Mouse (Mus musculus) embryonic facial prominence, embryonic 11.5 days (tissue): ENCODE measurements around the gene Klhl7. TPM values are rescaled to one million over a fixed set of nuclear protein-coding genes. Genes with fewer than 3 reads are reported as not detected.

Source experiments
- ATAC-seq: fragments of 200-750 bp; cut with Nextera tagmentation; replicated peaks from 2 replicates; pipeline ENCODE4 v1.8.0; 2017; ENCODE audit warnings: low read depth; ENCODE audit not compliant: insufficient number of reproducible peaks, low FRiP score, low TSS enrichment
- DNase-seq: peaks from one replicate; pipeline ENCODE4 v3.0.0-alpha.2; 2015; ENCODE audit warnings: low spot score
- H3K27ac ChIP-seq: fragments of 300-500 bp; sonication (generic); replicated peaks from 2 replicates; pipeline ENCODE4 v1.5.1; 2014; ENCODE audit warnings: mild to moderate bottlenecking, low read depth, low read length, control low read depth
- H3K27me3 ChIP-seq: fragments of 300-500 bp; sonication (generic); 2 replicates; pipeline ENCODE4 v1.6.1; 2014; ENCODE audit warnings: mild to moderate bottlenecking, low read length, moderate library complexity, mixed read lengths; ENCODE audit not compliant: control insufficient read depth, insufficient read depth
- H3K36me3 ChIP-seq: fragments of 300-500 bp; sonication (generic); replicated peaks from 2 replicates; pipeline ENCODE4 v1.6.1; 2014; ENCODE audit warnings: low read depth, mild to moderate bottlenecking, low read length, moderate library complexity, mixed read lengths; ENCODE audit not compliant: control insufficient read depth, insufficient read depth
- H3K4me1 ChIP-seq: fragments of 300-500 bp; sonication (generic); 2 replicates; pipeline ENCODE4 v1.6.1; 2014; ENCODE audit warnings: low read length, mixed read lengths; ENCODE audit not compliant: control insufficient read depth, insufficient read depth
- H3K4me2 ChIP-seq: fragments of 300-500 bp; sonication (generic); 2 replicates; pipeline ENCODE4 v1.6.1; 2014; ENCODE audit warnings: low read depth, mild to moderate bottlenecking, control low read depth, low read length, moderate library complexity
- H3K4me3 ChIP-seq: fragments of 300-500 bp; sonication (generic); 2 replicates; pipeline ENCODE4 v1.5.1; 2014; ENCODE audit warnings: low read depth, low read length, control low read depth
- H3K9ac ChIP-seq: fragments of 300-500 bp; sonication (generic); replicated peaks from 2 replicates; pipeline ENCODE4 v1.6.1; 2014; ENCODE audit warnings: mild to moderate bottlenecking, control low read depth, low read length
- H3K9me3 ChIP-seq: fragments of 300-500 bp; sonication (generic); replicated peaks from 2 replicates; pipeline ENCODE4 v1.6.1; 2016; ENCODE audit warnings: mild to moderate bottlenecking, low read length, inconsistent platforms, mixed read lengths; ENCODE audit not compliant: control insufficient read depth
- WGBS: fragments of 180-500 bp; shearing (Covaris S2); extraction: QIAGEN DNeasy Blood & Tissue Kit; methylation state at CpG from one replicate; pipeline ENCODE4 v1.1.7; 2014; 5-methylcytosine and 5-hydroxymethylcytosine counted together
- polyA plus RNA-seq: library from polyadenylated mRNA; unstranded; fragments of >200 nt; fragmentation: Nextera tagmentation; extraction: Ambion mirVana; gene quantifications from 2 replicates; pipeline ENCODE4 v1.2.1, GENCODE M21; 2014

Gene Klhl7
- polyA plus RNA-seq, 1 experiment from 2014 or later, result 87.5 TPM

- H3K4me1 ChIP-seq, result no peaks in the 10 kb centered on the region
- no peaks in the 10 kb centered on the region for H3K9me3 ChIP-seq
- no peaks in the 10 kb centered on the region; the same call in 1 of the 2 replicates for H3K36me3 ChIP-seq
- WGBS, result 74% methylated on average over 2 of the region's 2 CpGs
- H3K9ac ChIP-seq, result no peak overlapping the region
- no peak overlapping the region for H3K4me2 ChIP-seq
- no peak overlapping the region for H3K4me3 ChIP-seq
- DNase-seq, result no peak
- no peak for ATAC-seq
- H3K27me3 ChIP-seq, result no peaks in the 10 kb centered on the region
- H3K27ac ChIP-seq, result no peak overlapping the region
These were observed 91.4 kb downstream of the Klhl7 start for GRCm38 (mm10) chr5:24191821-24192220.

- no peak overlapping the region for H3K4me3 ChIP-seq
- no peaks in the 10 kb centered on the region for H3K36me3 ChIP-seq
- H3K9ac ChIP-seq, result no peak overlapping the region
- no peak for ATAC-seq
- 76% methylated on average over 4 of the region's 4 CpGs for WGBS
- no peaks in the 10 kb centered on the region for H3K27me3 ChIP-seq
- H3K9me3 ChIP-seq, result no peaks in the 10 kb centered on the region
- H3K27ac ChIP-seq, result no peak overlapping the region
- no peaks in the 10 kb centered on the region for H3K4me1 ChIP-seq
- no peak overlapping the region for H3K4me2 ChIP-seq
- DNase-seq, result no peak
These were observed 100.6 kb downstream of the Klhl7 start for GRCm38 (mm10) chr5:24201006-24201405.

GRCm38 (mm10) chr5:24202492-24202891 is 102.1 kb downstream of the Klhl7 start:
- Histone ChIP-seq H3K27me3 (no peaks in the 10 kb centered on the region), H3K4me1 (no peaks in the 10 kb centered on the region), H3K9ac (no peak overlapping the region), H3K27ac (no peak overlapping the region), H3K4me3 (no peak overlapping the region), H3K9me3 (no peaks in the 10 kb centered on the region), H3K36me3 (no peaks in the 10 kb centered on the region), H3K4me2 (no peak overlapping the region)
- DNase-seq (no peak), ATAC-seq (no peak)
- 76% methylated on average over 5 of the region's 5 CpGs for WGBS

GRCm38 (mm10) chr5:24203266-24203665 is 102.9 kb downstream of the Klhl7 start:
- H3K27ac ChIP-seq, result no peak overlapping the region
- no peak overlapping the region for H3K4me3 ChIP-seq
- DNase-seq (no peak), ATAC-seq (no peak)
- H3K36me3 ChIP-seq, result no peaks in the 10 kb centered on the region
- H3K27me3 ChIP-seq, result no peaks in the 10 kb centered on the region
- WGBS, result 72% methylated on average over 5 of the region's 5 CpGs
- no peaks in the 10 kb centered on the region for H3K9me3 ChIP-seq
- H3K9ac ChIP-seq, result no peak overlapping the region
- H3K4me2 ChIP-seq, result no peak overlapping the region
- no peaks in the 10 kb centered on the region for H3K4me1 ChIP-seq

- H3K9me3 ChIP-seq, result no peaks in the 10 kb centered on the region
- H3K9ac ChIP-seq, result no peak overlapping the region
- WGBS, result 60% methylated on average over 10 of the region's 10 CpGs
These were observed 107.6 kb downstream of the Klhl7 start for GRCm38 (mm10) chr5:24207965-24208364.

GRCm38 (mm10) chr5:24208505-24208904 is 108.1 kb downstream of the Klhl7 start:
- Histone ChIP-seq H3K4me1 (no peaks in the 10 kb centered on the region), H3K27me3 (no peaks in the 10 kb centered on the region), H3K36me3 (no peaks in the 10 kb centered on the region), H3K4me2 (no peak overlapping the region), H3K9me3 (no peaks in the 10 kb centered on the region), H3K9ac (no peak overlapping the region), H3K27ac (no peak overlapping the region), H3K4me3 (no peak overlapping the region)
- DNase-seq (no peak), ATAC-seq (no peak)
- WGBS, result 89% methylated on average over 5 of the region's 5 CpGs

More at GRCm38 (mm10) chr5:24207965-24208364, 107.6 kb downstream of the Klhl7 start:
- H3K27me3 ChIP-seq, result no peaks in the 10 kb centered on the region
- no peak overlapping the region for H3K4me3 ChIP-seq
- no peak overlapping the region for H3K4me2 ChIP-seq
- no peak for ATAC-seq
- H3K27ac ChIP-seq, result no peak overlapping the region
- H3K4me1 ChIP-seq, result no peaks in the 10 kb centered on the region
- H3K36me3 ChIP-seq, result no peaks in the 10 kb centered on the region
- no peak for DNase-seq

Other genes starting within 250 kb of the Klhl7 start
- 32.0 and 35.6 TPM in 2 replicates for gene Fam126a, start 69.9 kb upstream of the Klhl7 start, polyA plus RNA-seq
- 21.1 and 22.1 TPM in 2 replicates for gene Nupl2, start 64.4 kb downstream of the Klhl7 start, polyA plus RNA-seq